Mouse (Mus musculus): ENCODE data around the gene Ppp1r1c. TPM values are rescaled to one million over a fixed set of nuclear protein-coding genes. Genes with fewer than 3 reads are reported as not detected.

The Ppp1r1c gene
- under 1 TPM in 1 of 2 experiments, not detected in 1; 0.42 TPM for total RNA-seq (2021)
- long read RNA-seq, experiment 1, result 0 reads
- long read RNA-seq, experiment 2, partial matches to known transcripts, result 0 of 1 reads
- long read RNA-seq, experiment 2, other reads (novel, unspliced or antisense), result 0 of 1 reads

GRCm38 (mm10) chr2:79707575-79707974 is at the start of gene Ppp1r1c:
Gene Ppp1r1c (plus strand): TSS chr2:79707780.
- Histone ChIP-seq H3K27ac (peak within 1 kb of the TSS; percentile 46), H3K4me3 (no peak within 1 kb of the TSS)
- intact Hi-C loops (cut with DNase I), result no loop called here
- TF ChIP-seq CTCF (IDR thresholded peaks at IDR 0.05), result no peak
- DNase-seq, result no peak

- DNase-seq, result no peak
- intact Hi-C loops (cut with DNase I), result no loop called here
- no peak overlapping the region for H3K4me3 ChIP-seq
- no peak overlapping the region for H3K27ac ChIP-seq
- no peak for TF ChIP-seq CTCF (IDR thresholded peaks at IDR 0.05)
These were observed 47.0 kb upstream of the Ppp1r1c start for GRCm38 (mm10) chr2:79660417-79661185.

- intact Hi-C loops (cut with DNase I), result no loop called here
- TF ChIP-seq CTCF (IDR thresholded peaks at IDR 0.05), result no peak
- no peak for DNase-seq
- Histone ChIP-seq H3K27ac (no peak overlapping the region), H3K4me3 (no peak overlapping the region)
These were observed 46.0 kb upstream of the Ppp1r1c start for GRCm38 (mm10) chr2:79661486-79662104.

GRCm38 (mm10) chr2:79664532-79665286 is 42.9 kb upstream of the Ppp1r1c start:
- intact Hi-C loops (cut with DNase I), result no loop called here
- no peak for DNase-seq
- no peak overlapping the region for H3K4me3 ChIP-seq
- 0 out of 2 replicates have a peak overlapping the region, but pooled peaks have one; percentile 24 for H3K27ac ChIP-seq
- TF ChIP-seq CTCF (IDR thresholded peaks at IDR 0.05), result no peak

GRCm38 (mm10) chr2:79665492-79665891 is 42.1 kb upstream of the Ppp1r1c start:
- no peak overlapping the region for H3K4me3 ChIP-seq
- intact Hi-C loops (cut with DNase I), result no loop called here
- no peak overlapping the region for H3K27ac ChIP-seq
- DNase-seq, result no peak
- TF ChIP-seq CTCF (IDR thresholded peaks at IDR 0.05), result no peak

GRCm38 (mm10) chr2:79675266-79675665 is 32.3 kb upstream of the Ppp1r1c start:
- DNase-seq, result no peak
- no peak overlapping the region for H3K4me3 ChIP-seq
- H3K27ac ChIP-seq, result no peak overlapping the region
- no peak for TF ChIP-seq CTCF (IDR thresholded peaks at IDR 0.05)
- intact Hi-C loops (cut with DNase I), result no loop called here

- DNase-seq, result no peak
- intact Hi-C loops (cut with DNase I), result no loop called here
- H3K27ac ChIP-seq, result no peak overlapping the region
- no peak overlapping the region for H3K4me3 ChIP-seq
- TF ChIP-seq CTCF (IDR thresholded peaks at IDR 0.05), result no peak
These were observed 29.8 kb upstream of the Ppp1r1c start for GRCm38 (mm10) chr2:79677663-79678257.

GRCm38 (mm10) chr2:79681672-79682071 is 25.9 kb upstream of the Ppp1r1c start:
- intact Hi-C loops (cut with DNase I), result no loop called here
- H3K4me3 ChIP-seq, result no peak overlapping the region
- TF ChIP-seq CTCF (IDR thresholded peaks at IDR 0.05), result no peak
- no peak for DNase-seq
- no peak overlapping the region for H3K27ac ChIP-seq

GRCm38 (mm10) chr2:79683258-79683657 is 24.3 kb upstream of the Ppp1r1c start:
- no peak for TF ChIP-seq CTCF (IDR thresholded peaks at IDR 0.05)
- intact Hi-C loops (cut with DNase I), result no loop called here
- Histone ChIP-seq H3K4me3 (no peak overlapping the region), H3K27ac (no peak overlapping the region)
- no peak for DNase-seq

GRCm38 (mm10) chr2:79690838-79691237 is 16.7 kb upstream of the Ppp1r1c start:
- DNase-seq, result no peak
- Histone ChIP-seq H3K27ac (no peak overlapping the region), H3K4me3 (no peak overlapping the region)
- no peak for TF ChIP-seq CTCF (IDR thresholded peaks at IDR 0.05)
- intact Hi-C loops (cut with DNase I), result no loop called here

GRCm38 (mm10) chr2:79695190-79695589 is 12.4 kb upstream of the Ppp1r1c start:
- no peak for DNase-seq
- Histone ChIP-seq H3K27ac (no peak overlapping the region), H3K4me3 (no peak overlapping the region)
- intact Hi-C loops (cut with DNase I), result loop anchor here (5.0 kb wide), 1 partner anchor 52 kb away; no protein-coding TSS in a partner anchor
- TF ChIP-seq CTCF (IDR thresholded peaks at IDR 0.05), result no peak

- peak; percentile 21 for DNase-seq
- Histone ChIP-seq H3K27ac (no peak overlapping the region), H3K4me3 (no peak overlapping the region)
- intact Hi-C loops (cut with DNase I), result loop anchor here (5.0 kb wide), 1 partner anchor 51 kb away; no protein-coding TSS in a partner anchor
- TF ChIP-seq CTCF (IDR thresholded peaks at IDR 0.05), result no peak
These were observed 11.6 kb upstream of the Ppp1r1c start for GRCm38 (mm10) chr2:79695939-79696338.

Data from gastrocnemius, adult 2 months (tissue).